Mouse (Mus musculus) kidney, adult 18-20 months (tissue): ENCODE measurements at regions not wholly inside any gene's neighbourhood (a gene's known extent, or its start where the extent isn't known, plus 50 kb on each side); places are given as distances from the start of the nearest gene placed in this dataset.
"Not testable (repeated sequence)": the region's sequence is repeated elsewhere in the genome, so short reads cannot be mapped to it uniquely, and the experiment has no call there.

ENCODE experiments used
- DNase-seq: peaks from one replicate; pipeline ENCODE4 v3.0.0; 2021

GRCm38 (mm10) chr1:166901574-166901973 is 99.6 kb upstream of the Fam78b start:
- no peak for DNase-seq

- no peak for DNase-seq
Observed at GRCm38 (mm10) chr1:166903417-166903816, 97.8 kb upstream of the Fam78b start.

DNA sequence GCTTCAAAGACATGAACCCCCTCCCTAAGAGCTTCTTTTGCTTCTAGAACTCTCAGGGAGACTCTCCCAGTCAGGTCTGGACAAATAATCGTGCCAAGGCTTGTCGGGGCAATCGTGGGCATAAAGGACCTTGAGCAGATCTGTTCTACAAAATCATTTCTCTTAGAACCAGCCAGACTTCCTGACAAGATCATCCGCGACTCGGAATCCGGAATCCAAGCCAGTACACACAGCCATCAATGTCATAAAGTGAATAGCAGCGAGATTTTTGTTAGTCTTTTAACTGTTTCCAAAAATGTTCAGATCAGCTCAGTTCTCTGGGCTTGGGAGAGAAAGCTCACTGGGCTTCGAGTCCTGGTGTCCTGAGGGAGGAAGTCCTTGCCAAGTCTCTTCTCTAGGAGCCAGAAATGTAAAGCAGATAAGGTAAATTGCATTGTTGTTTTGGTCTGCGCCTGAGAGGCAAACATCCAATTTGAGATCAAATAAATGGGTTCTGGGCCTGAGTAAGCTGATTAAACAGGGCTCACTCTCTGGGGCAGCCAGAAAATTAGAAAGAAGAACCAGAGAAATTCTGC is 92.9 kb upstream of the Fam78b start:
- no peak for DNase-seq

DNA sequence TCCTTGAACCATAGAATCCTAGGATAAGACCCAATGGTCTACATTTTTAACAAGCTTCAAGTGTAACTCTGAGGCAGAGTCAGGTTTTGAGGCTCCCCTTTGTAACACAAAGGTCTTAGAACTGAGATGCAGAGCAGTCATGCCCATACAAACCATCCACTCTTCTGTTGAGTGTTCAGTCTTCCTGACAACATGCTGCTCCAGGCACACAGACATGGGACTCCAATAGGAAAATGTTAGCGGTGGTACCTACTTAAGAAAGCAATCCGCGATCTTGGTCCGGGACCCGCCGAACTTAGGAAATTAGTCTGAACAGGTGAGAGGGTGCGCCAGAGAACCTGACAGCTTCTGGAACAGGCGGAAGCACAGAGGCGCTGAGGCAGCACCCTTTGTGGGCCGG is 89.0 kb upstream of the Fam78b start:
- DNase-seq, result not testable (repeated sequence)

DNA sequence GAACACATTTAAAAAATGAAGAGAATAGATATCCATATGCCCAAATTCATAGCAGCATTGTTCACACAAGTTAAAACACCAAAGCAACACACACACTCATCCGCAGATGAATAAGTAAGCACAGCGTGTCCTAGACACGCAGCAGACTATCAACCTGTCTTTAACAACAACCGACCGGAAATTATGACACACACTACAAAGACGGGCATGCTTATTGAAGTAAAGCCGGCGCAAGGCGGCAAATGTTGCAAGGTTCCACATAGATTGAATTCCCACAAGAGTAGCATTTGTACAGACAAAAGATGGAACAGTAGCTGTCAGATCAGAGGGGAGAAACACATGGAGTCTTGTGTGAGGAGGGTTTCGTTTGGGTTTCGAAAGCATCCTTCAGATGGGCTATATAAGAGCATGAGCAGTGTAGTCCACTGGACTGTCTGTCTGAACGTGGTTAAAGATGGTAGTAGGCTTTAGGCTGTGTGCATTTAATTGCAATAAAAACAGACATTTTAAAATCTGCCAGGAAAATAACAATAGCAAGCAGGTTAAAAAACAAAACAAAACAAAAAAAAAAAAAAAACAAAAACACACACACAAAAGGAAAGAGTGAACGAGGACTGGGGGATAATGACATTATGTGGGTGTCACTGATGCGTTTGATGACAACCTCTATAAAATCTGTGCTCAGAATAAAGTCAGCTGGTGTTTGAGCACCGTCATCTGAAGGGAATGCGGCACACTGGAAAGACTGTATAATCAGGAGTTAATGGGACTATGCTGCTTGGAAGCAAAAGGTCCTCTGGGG is 78.1 kb upstream of the Fam78b start:
- DNase-seq, result no peak

GRCm38 (mm10) chr1:166923713-166923975 is 77.6 kb upstream of the Fam78b start:
- DNase-seq, result no peak

- DNase-seq, result no peak
Observed at GRCm38 (mm10) chr1:166924126-166924525, 77.1 kb upstream of the Fam78b start.

- DNase-seq, result no peak
Observed at GRCm38 (mm10) chr1:166926078-166926477, 75.1 kb upstream of the Fam78b start.

DNA sequence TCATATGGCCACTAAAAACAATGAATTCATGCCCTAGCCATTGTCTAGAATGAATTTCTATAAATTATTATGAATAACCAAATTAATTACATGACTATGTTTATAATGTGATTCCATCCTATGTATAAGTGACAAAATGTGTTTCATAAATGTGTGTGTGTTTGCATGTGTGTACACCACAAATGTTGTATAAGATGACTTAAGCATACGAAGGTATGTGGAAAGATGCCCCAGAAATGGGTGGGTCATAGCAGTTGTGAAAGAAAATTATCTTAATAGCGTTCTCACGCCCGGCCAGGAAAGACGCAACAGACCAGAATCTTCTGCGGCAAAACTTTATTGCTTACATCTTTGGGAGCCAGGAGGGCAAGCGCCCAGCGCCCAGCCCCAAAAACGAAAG is 61.5 kb upstream of the Fam78b start:
- DNase-seq, result not testable (repeated sequence)

- not testable (repeated sequence) for DNase-seq
Observed at GRCm38 (mm10) chr1:166940146-166941076, 60.8 kb upstream of the Fam78b start.

DNA sequence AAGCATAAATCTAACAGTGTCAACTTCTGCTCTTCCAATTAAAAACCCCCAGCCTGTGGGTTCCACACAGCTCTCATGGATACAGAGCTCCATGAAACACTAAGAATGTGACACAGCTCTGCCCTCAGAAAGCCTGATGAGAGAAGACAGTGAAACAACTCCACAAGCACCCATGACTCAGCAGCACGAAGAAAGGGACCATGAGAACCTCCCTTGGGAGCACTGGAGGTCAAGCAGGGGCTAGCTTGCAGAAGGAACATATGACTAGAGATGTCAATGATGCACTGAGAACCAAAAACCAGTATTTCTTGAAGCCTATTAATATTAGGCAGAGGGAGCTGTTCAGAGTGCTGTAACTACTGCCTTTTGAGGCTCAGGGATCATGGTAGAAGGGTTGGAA is 59.0 kb upstream of the Fam78b start:
- DNase-seq, result no peak

DNA sequence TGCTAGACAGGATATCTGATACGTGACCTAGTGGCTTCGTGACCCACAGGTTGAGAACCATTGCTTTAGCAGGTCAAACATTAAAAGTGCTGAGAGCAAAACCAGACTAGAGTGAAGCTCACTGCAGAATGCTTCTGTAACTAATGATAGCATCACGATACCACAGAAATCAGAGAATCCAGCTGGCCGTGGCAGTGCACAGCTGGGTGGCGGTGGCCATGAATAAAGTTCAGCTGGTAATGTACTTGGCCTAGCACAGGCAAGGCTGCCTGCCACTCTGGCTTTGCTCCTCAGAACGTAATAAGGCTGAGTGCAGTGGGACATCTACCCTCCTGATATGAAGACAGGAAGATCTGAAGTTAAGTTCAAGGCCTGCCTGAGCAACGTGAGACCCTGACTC is 56.7 kb upstream of the Fam78b start:
- DNase-seq, result no peak

DNA sequence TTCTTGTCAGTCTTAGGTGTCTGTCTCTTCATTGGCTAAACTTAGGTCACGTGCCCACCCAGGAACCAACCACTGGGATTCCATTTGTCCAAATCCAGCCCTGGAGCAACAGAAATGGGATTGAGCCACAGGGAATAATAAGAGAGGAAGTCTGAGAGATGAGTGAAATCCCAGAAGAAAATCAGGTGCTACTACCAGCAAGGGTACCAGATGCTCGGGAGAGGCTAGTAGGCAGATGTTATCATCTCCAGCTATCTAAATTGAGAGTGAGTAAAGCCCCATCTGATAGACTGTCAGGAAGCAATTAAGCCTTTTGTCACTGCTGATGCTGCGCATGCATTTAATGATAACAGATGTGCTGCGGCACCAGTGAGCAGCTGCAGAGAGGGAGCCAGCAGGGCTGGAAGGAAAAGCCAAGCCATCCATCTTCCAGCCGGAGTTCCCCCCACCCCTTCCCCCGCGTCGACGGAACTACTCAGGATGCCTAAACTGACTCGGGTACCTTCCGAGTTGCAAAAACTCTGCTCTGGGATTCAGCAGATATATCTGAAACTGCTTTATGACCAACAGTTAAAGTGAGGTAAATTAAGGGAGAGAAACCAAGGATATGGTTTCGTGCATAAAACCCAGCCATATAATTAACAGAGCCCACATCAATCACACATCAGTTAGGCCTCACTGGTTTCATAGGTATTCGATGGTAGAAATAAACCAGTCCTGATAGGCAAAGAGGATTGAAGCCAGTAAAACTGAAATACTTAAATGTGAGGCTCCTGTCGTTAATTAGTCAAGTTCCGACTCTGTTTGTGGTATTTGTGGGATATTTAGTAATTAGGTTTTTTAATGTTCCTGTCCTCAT is 53.1 kb upstream of the Fam78b start:
- DNase-seq, result no peak
